Mouse (Mus musculus) heart, postnatal 0 days (tissue): ENCODE results near the gene Igfbpl1. TPM values are rescaled to one million over a fixed set of nuclear protein-coding genes. Genes with fewer than 3 reads are reported as not detected.

Experiments
- ATAC-seq: fragments of 200-750 bp; cut with Nextera tagmentation; 2 replicates; pipeline ENCODE4 v1.8.0; 2017; ENCODE audit warnings: low read depth, moderate number of reproducible peaks, moderate library complexity; ENCODE audit not compliant: insufficient read depth
- DNase-seq: peaks from one replicate; pipeline ENCODE4 v3.0.0-alpha.2; 2016; ENCODE audit warnings: low spot score
- H3K27ac ChIP-seq: fragments of 300-500 bp; sonication (generic); 2 replicates; pipeline ENCODE4 v1.5.1; 2014; ENCODE audit warnings: low read depth, mild to moderate bottlenecking
- H3K27me3 ChIP-seq: fragments of 300-500 bp; sonication (generic); 2 replicates; pipeline ENCODE4 v1.6.1; 2014; ENCODE audit warnings: low read length, mixed read lengths; ENCODE audit not compliant: control insufficient read depth, insufficient read depth
- H3K36me3 ChIP-seq: fragments of 300-500 bp; sonication (generic); replicated peaks from 2 replicates; pipeline ENCODE4 v1.6.1; 2014; ENCODE audit warnings: low read length, mixed read lengths; ENCODE audit not compliant: control insufficient read depth, insufficient read depth
- H3K4me1 ChIP-seq: fragments of 300-500 bp; sonication (generic); 2 replicates; pipeline ENCODE4 v1.6.1; 2014; ENCODE audit warnings: antibody characterized with exemption; ENCODE audit not compliant: control insufficient read depth, insufficient read depth
- H3K4me2 ChIP-seq: fragments of 300-500 bp; sonication (generic); 2 replicates; pipeline ENCODE4 v1.6.1; 2014; ENCODE audit warnings: low read depth, mild to moderate bottlenecking, low read length, moderate library complexity
- H3K4me3 ChIP-seq: fragments of 300-500 bp; sonication (generic); 2 replicates; pipeline ENCODE4 v1.5.1; 2014; ENCODE audit warnings: low read depth, low read length
- H3K9ac ChIP-seq: fragments of 300-500 bp; sonication (generic); replicated peaks from 2 replicates; pipeline ENCODE4 v1.6.1; 2014; ENCODE audit warnings: low read depth, low read length, mixed read lengths
- H3K9me3 ChIP-seq: fragments of 300-500 bp; sonication (generic); replicated peaks from 2 replicates; pipeline ENCODE4 v1.6.1; 2016; ENCODE audit warnings: low read length; ENCODE audit not compliant: control insufficient read depth
- CTCF ChIP-seq: IDR thresholded peaks from 2 replicates; pipeline ENCODE4 v1.5.1; 2016; ENCODE audit warnings: antibody characterized with exemption, control low read depth, low read depth
- EP300 ChIP-seq: IDR thresholded peaks from 2 replicates; pipeline ENCODE4 v1.6.1; 2016; ENCODE audit warnings: antibody characterized with exemption, low read depth
- WGBS: fragments of 180-500 bp; shearing (Covaris S2); extraction: QIAGEN DNeasy Blood & Tissue Kit; methylation state at CpG from one replicate; pipeline ENCODE4 v1.1.7; 2014; 5-methylcytosine and 5-hydroxymethylcytosine counted together
- polyA plus RNA-seq: library from polyadenylated mRNA; unstranded; fragments of >200 nt; fragmentation: Nextera tagmentation; extraction: Ambion mirVana; gene quantifications from 2 replicates; pipeline ENCODE4 v1.2.1, GENCODE M21; 2015
- total RNA-seq: library from RNA; depleted of rRNA; stranded (reverse); fragments of >200 nt; gene quantifications from 2 replicates; pipeline ENCODE4 v1.2.3, GENCODE M21; 2014; ENCODE audit warnings: low replicate concordance

The Igfbpl1 gene
- total and polyA plus RNA-seq, 2 experiments from 2014 or later, result 1.6 to 9.3 TPM

DNA sequence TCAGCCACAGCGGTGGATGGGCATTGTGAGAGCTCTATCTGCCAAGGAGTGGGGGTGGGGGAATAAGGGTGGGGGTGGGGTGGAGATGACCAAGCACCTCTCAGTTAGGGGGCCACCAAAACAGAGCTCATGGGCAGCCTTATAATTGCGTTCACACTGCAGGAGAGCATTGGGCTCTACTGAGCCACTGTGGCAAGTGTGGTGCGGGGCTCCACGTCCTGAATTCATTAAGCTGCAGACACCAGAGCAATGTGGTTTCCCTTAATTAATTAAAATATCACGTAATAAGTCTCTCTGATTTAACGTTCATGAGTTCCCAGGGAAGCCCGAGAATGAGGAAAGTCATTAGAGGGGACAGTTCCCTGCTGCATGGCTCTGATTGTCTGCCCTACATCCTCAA is 18.7 kb downstream of the Igfbpl1 start:
- no peak for DNase-seq

DNA sequence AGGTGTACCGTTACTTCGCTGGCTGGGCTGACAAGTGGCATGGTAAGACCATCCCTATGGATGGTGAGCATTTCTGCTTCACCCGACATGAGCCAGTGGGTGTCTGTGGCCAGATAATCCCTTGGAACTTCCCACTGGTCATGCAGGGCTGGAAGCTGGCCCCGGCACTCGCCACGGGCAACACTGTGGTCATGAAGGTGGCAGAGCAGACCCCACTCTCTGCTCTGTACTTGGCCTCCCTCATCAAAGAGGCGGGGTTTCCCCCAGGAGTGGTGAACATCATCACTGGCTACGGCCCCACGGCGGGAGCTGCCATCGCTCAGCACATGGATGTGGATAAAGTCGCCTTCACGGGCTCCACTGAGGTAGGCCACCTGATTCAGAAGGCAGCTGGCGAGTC is 23.8 kb downstream of the Igfbpl1 start:
- Histone ChIP-seq H3K4me1 (0 out of 2 replicates have a peak, but pooled peaks cover 9% of the 10 kb centered on the region), H3K27ac (no peak overlapping the region), H3K4me2 (no peak overlapping the region), H3K9me3 (no peaks in the 10 kb centered on the region), H3K9ac (no peak overlapping the region), H3K4me3 (no peak overlapping the region), H3K36me3 (peaks cover 34% of the 10 kb centered on the region), H3K27me3 (no peaks in the 10 kb centered on the region)
- TF ChIP-seq EP300 (no peak), CTCF (no peak)
- no peak for ATAC-seq
- 91% methylated on average over 14 of the region's 14 CpGs for WGBS
- no peak for DNase-seq

More for the DNA sequence above, 18.7 kb downstream of the Igfbpl1 start:
- TF ChIP-seq CTCF (no peak), EP300 (no peak)
- H3K36me3 ChIP-seq, result peaks cover 27% of the 10 kb centered on the region
- ATAC-seq, result no peak
- no peaks in the 10 kb centered on the region for H3K27me3 ChIP-seq
- WGBS, result 61% methylated on average over 7 of the region's 7 CpGs
- H3K4me2 ChIP-seq, result no peak overlapping the region
- no peak overlapping the region for H3K9ac ChIP-seq
- no peak overlapping the region for H3K27ac ChIP-seq
- H3K9me3 ChIP-seq, result no peaks in the 10 kb centered on the region
- H3K4me3 ChIP-seq, result no peak overlapping the region
- no peaks in the 10 kb centered on the region for H3K4me1 ChIP-seq

DNA sequence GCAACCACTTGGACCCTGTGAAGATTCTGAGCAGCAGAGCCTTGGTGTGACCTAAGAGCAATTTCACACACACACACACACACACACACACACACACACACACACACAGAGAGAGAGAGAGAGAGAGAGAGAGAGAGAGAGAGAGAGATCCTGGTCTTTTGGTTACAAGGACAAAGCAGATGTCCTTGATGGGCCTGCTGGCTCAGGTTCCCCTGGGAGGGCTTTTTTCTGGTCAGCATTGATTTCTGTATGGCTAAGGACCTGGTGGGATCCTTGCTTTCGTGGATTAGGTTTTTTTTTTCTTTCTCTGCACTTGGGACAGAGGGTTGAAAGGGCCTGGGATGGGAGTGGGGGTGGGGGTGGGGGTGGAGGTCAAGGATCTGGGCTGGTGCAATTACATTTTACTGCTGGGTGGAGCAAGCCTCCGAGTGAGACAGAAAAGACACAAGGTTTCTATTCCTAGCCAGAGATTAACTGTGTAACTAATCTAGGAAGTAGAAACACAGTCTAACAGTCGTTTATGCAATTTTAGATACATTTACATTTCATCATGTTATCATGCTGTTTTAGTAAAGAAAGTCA is 26.7 kb downstream of the Igfbpl1 start:
- H3K4me3 ChIP-seq, result peak overlapping the region; percentile 53; the same call in 1 of the 2 replicates
- no peak for DNase-seq
- H3K27ac ChIP-seq, result peak overlapping the region; percentile 80
- H3K9ac ChIP-seq, result no peak overlapping the region
- WGBS, result 29% methylated on average over 3 of the region's 3 CpGs
- peaks cover 26% of the 10 kb centered on the region for H3K36me3 ChIP-seq
- no peaks in the 10 kb centered on the region for H3K27me3 ChIP-seq
- peak overlapping the region; percentile 81 for H3K4me2 ChIP-seq
- no peaks in the 10 kb centered on the region for H3K9me3 ChIP-seq
- no peak for ATAC-seq
- TF ChIP-seq CTCF, result no peak
- no peak for TF ChIP-seq EP300
- peaks cover 22% of the 10 kb centered on the region for H3K4me1 ChIP-seq

DNA sequence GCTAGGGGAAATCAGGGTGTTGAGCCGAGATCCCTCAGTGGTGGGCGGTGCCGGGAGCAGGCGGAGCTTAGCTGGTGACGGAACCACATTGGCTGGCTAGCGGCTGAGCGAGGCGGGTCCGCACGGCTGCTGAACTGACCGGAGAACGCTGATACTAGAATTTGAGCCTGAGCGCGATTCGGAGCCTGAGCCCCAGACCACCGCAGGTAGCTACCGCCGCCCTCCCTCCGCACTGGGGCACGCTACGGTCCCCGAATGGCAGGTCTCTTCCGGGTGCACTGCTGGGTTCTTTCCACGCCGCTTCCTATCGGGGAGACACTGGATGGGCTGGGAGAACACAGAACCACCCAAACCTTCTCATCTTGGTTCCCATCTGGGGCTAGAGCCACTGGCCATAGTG is 27.8 kb downstream of the Igfbpl1 start, which contains the start of gene Aldh1b1:
Gene Aldh1b1, plus strand, starts transcription at position 59 of the 400 bp plus-strand sequence.
- no peaks in the 10 kb centered on the region for H3K9me3 ChIP-seq
- no peak for TF ChIP-seq CTCF
- no peak for TF ChIP-seq EP300
- peak within 1 kb of the TSS; percentile 81 for H3K4me2 ChIP-seq
- DNase-seq (peak; percentile 69), ATAC-seq (peak; percentile 88)
- peak within 1 kb of the TSS; percentile 53 for H3K4me3 ChIP-seq
- peaks cover 16% of the 10 kb centered on the region for H3K36me3 ChIP-seq
- H3K9ac ChIP-seq, result peak within 1 kb of the TSS; percentile 59
- H3K27me3 ChIP-seq, result no peaks in the 10 kb centered on the region
- WGBS, result under 1% methylated on average over 26 of the region's 26 CpGs
- peaks cover 26% of the 10 kb centered on the region for H3K4me1 ChIP-seq
- peak within 1 kb of the TSS; percentile 80 for H3K27ac ChIP-seq

DNA sequence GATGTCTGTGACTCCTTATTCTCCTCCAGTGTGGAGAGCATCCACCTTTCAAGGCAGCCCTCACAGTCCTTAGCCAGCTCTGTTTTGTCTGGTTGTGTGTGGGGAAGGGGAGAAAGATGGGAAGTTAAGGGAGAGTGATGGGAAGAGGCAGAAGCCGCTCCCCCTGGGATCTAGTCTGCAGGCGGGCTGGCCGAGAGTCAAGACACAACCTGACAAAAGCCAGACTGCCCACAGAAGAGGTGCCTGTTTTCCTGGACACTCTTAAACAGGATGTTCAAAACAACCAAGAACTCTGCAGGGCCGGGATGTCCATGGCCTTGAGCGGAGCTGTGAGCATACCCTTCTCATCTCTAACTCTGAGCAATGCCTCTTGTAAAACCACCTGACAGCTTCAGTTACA is 30.0 kb downstream of the Igfbpl1 start:
- no peak overlapping the region for H3K4me2 ChIP-seq
- no peak overlapping the region for H3K9ac ChIP-seq
- H3K4me3 ChIP-seq, result no peak overlapping the region
- H3K4me1 ChIP-seq, result peaks cover 26% of the 10 kb centered on the region
- H3K9me3 ChIP-seq, result no peaks in the 10 kb centered on the region
- H3K27me3 ChIP-seq, result no peaks in the 10 kb centered on the region
- H3K27ac ChIP-seq, result no peak overlapping the region
- 25% methylated on average over 5 of the region's 5 CpGs for WGBS
- TF ChIP-seq CTCF (no peak), EP300 (no peak)
- no peaks in the 10 kb centered on the region for H3K36me3 ChIP-seq
- DNase-seq (no peak), ATAC-seq (no peak)
